Mouse (Mus musculus) urinary bladder, adult 2 months (tissue): ENCODE data around the gene Lrrtm3. TPM values are rescaled to one million over a fixed set of nuclear protein-coding genes. Genes with fewer than 3 reads are reported as not detected.

Experiments used
- DNase-seq: peaks from one replicate; pipeline ENCODE4 v3.0.0; 2022; ENCODE audit warnings: low spot score
- polyA plus RNA-seq: library from polyadenylated mRNA; depleted of rRNA; stranded (reverse); fragments of >200 nt; gene quantifications from 2 replicates; pipeline ENCODE4 v1.2.3, GENCODE M21; 2012

Lrrtm3 gene
- polyA plus RNA-seq, 1 experiment, result 1.8 TPM

DNA sequence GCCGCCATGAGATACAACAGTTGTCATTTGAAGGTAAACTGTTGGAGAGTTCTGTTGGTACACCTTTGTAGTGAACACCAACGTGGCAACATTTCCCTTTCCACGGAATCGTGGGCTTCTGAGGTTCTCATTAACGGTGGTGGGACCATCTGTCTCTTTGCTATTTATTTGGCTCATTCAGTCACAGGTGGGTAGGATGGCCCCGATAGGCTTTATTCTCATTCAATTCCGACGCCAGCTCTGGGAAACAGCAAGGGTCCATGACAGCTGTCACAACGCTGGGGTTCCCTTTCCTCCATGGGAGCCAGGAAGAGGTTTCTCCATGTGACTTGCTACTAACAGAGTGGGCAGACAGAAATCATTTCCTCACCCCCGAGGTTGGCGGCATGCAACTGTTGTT is 48.2 kb downstream of the Lrrtm3 start:
- no peak for DNase-seq

DNA sequence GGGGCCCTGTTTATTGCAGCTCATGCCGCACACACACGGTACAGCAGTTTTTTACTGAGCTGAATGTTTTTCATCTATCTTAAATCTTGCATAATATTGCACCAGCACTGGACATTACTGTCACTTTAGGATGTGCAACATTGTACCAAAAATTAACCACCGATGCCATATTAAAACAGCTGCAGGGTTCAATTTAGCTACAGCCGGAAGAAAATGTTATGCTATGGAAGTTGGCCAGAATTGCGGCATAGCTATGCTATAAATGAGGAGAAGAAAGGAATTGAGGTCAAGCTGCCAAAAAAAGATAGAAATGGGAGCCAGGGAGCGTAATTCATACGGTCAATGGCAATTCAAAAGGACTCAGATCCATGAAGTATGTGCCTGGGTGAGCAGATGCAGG is 48.9 kb downstream of the Lrrtm3 start:
- no peak for DNase-seq

DNA sequence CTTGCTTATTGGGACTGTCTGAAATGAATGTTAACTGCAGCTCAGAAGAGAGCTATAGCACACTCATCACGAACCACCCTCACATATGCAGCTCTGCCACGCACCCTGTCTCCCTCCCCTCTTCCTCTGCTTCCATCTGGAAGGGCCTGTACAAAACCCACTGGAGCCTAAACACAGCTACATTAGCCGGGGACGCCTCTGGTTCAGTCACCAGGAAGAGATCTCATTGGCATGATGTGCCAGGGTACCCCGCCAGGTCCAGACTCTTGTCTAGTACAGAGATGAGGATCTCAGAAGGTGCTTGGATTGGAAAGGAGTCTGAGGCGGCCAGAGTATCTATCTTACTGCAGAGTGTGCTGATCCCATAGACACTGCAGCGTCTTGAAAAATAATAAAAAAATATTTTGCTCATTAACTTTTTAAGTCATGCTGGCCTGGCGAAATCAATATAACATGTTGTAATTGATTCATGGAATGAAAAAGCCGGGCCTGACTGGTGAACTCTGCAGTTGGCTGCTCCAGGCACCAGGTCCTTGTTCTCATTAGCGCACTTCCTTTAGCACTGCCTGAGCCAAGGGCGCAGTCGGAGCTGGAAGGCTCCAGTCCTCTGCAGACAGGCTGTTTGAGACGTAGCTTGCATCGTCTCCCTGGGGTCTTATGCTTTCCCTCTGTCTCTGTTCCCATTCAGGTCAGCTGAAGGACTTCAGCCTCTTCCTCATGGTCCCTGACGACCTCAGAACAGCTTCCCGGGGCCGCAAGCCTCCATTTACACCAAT is 50.1 kb downstream of the Lrrtm3 start:
- no peak for DNase-seq

DNA sequence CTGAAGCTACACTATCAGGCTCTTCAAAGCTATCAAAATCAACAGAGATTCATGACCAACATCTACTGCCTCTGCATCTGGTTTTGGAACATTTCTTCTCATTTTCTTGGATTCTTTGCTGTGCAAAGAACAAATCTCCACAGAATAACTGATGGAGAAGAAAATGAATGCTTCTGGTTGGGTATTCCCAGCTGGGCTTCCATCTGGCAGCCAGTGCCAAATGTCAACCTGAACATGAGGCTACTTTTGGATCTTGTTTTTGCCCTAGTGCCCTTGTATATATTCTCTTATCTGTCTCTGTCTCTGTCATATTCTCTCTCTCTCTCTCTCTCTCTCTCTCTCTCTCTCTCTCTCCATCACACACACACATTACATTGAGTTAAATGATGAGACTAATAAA is 59.2 kb downstream of the Lrrtm3 start:
- DNase-seq, result no peak

DNA sequence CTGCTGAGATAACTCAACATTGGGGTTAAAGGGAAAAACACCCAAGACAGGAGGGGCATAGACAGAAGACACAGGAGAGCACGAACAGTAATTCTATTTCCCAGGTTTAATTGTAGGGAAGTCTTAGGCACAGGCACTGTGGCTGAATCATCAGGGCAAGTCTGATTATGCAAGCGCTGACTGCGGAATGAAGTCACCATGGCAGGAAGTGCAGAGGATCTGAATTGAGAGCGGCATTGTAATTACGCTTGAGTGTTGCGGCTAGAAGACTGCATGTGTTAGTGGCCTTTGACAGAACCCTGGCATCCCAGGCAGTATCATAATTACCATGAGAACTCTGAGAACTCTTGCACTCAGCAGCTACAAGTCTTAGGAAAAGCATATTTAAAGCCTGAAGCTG is 66.7 kb downstream of the Lrrtm3 start:
- no peak for DNase-seq

DNA sequence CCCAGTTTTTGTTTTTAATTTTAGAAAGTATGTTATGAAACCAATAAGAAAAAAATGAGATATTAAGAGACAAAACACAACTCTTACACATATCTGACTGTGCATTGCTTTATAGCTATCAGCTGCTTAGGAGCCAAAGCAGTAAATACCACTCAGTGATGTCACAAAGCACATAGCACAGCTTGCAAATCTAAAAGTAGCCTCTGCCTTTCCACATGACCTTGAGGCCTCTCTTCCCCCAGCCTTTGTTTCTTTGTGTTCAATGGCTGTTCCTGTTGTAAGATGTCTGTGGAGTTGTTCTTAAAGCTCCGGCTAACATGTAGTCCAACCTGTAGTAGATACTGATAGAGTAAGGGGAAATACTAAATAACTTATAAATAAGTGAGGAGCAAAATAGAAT is 69.7 kb downstream of the Lrrtm3 start:
- no peak for DNase-seq

DNA sequence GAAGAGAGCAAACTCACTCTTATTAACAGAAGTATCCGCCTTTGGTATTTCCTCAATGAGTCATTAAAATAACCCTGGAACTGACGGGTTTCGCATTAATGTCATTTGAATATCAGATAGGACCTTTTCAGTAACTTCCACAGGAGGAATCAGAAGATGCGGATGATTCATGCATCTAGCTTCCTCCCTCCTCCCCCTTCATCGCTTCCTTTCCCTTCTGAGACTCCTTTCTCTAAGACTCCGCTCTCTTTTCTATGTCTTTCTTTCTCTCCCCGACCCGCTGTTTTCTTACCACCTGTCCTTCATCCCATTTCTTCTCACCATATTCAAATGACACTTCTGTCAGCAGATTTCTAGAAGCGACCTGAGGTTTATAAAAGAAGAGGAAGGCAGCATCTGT is 88.1 kb downstream of the Lrrtm3 start:
- DNase-seq, result no peak

DNA sequence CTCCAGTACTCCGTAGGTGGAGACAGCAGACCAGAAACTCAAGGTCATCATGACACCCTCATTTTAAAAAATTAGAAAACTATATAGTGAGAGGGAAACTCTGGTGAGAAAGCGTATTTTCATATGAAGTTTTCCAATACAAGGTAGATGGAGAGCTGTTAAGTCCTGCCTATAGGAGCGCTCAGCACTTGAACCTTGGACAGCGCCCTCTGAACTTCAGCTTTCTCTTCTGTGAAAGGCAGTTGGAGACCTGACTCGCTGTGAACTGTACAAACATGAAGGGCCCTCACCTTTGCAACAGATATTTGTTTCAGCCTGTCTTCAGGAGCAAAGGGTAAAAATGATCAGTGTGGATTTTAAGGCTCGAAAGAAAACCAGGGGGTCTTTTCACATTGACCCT is 88.5 kb downstream of the Lrrtm3 start:
- DNase-seq, result no peak

DNA sequence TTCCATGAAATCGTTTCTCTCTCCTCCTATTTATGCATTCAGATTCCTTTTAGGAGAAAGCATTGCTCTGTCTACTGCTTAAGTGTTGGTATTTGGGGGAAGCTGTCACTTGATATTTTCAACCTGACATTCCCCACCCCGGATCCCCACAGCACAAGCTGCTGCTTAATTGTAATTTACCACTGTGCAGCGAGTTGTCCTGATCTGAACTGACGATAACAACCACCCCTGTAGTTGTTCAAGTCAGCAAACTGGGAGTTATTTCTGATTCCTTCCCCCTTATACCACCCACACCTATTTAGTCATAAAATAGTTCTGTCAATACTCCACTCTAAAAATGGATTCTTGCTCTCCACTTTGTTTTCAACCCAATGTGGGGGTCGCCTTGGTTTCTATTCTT is 95.8 kb downstream of the Lrrtm3 start:
- DNase-seq, result no peak

DNA sequence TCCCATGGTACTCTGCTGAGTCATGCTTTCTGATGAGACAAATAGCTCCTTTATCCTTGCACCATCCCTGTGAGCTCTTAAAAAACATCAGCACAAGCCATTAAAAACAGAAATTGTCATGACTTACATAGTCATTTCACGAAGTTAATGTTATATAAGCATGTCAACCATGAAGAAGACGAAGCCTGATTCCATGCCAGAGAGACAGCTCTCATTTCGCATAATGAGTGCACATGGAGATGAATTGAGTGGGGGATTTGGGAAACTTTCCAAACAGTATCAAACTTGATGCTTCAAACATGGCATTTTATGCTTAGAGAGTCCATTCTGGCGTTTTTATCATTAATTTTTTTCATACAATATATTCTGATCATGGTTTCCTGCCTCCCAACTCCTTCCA is 104.5 kb downstream of the Lrrtm3 start:
- DNase-seq, result no peak

DNA sequence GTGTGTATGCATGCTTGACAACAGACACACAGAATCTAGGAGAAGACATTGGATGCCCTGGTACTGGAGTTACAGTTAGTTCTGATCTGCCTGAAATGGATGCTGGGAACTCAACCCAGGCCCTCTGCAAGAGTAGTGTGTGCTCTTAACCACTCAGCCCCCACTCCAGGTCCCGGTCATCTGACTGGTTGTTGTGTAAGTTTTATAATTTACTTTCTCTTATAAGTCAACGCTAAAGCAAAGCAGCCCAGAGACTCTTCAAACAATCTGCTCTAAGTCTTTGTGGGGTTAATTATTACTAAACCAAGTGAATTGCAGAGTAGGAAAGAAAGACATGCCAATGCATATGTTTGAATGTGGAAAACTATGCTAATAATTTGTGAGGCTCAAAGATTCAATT is 110.7 kb downstream of the Lrrtm3 start:
- no peak for DNase-seq

DNA sequence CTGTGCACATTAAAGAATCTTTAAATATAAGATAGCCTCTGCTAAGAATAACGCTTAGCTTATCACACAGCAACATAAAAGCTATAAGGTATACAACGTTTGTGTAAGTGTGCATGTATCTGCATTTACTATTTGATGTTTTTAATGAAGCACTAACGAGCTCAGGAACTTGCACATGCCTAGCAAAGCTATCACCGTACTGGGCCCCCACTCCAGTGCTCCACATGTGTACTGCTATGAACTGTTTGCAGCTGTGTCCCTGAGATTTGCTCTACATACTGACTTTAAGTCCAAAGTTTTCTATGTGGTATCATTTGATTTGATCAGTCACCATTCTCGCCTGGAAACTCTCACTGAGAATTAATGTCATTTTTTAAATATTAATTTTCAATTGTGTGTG is 111.1 kb downstream of the Lrrtm3 start:
- no peak for DNase-seq

DNA sequence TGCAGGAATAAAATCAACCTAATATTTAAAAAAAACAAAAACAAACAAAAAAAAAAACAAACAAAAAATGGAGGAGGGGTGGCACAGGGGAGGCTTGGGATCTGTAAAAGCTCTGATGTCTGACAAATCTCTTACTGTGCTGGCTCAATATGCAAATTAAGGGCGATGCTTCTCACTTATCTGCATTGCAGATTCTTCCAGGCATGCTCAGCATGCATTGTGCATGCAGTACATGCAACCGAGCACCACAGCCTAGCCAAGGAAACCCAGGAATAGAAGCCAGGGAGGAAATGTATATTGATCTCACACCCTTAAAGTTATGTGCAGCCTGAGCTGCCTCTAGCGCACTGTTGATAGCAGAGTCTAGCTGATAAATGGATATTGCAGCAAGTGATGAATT is 111.5 kb downstream of the Lrrtm3 start:
- DNase-seq, result no peak

DNA sequence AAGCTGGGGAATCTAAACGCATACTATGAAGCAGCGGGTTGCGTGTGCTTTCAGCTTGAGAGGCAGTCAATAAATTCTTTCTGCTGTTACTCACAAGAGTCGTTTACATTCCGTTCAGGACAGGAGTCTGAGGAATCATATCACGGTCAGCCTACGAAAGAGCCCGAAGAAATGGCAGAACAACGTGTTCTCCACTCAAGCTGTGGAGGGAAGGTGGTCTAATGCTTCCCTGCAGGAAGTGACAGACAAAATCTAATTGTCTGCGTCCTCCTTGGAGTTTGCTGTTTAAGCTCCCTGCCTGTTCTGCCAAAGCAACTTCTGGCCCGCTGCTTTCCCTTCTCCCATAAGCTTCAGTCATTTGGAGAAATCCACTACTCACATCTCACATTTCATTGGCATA is 112.0 kb downstream of the Lrrtm3 start:
- no peak for DNase-seq

DNA sequence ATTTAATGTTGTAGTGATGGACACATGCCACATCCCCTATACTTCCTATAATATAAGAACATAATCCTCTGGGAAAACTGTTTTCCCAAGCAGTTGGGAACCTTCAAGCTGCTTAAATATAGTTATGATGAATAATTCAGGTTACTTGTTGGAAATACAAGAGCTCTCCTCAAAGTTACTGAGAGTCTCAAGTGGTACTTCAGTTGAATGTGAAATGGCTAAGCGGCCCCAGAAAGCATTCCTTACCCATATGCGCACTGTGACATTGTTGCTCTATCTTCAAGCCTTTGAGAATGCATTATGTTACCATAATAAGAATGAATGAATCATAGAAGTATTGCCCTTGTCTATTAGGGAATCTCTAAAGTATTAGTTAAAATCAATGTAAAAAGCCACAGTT is 117.8 kb downstream of the Lrrtm3 start:
- DNase-seq, result no peak

DNA sequence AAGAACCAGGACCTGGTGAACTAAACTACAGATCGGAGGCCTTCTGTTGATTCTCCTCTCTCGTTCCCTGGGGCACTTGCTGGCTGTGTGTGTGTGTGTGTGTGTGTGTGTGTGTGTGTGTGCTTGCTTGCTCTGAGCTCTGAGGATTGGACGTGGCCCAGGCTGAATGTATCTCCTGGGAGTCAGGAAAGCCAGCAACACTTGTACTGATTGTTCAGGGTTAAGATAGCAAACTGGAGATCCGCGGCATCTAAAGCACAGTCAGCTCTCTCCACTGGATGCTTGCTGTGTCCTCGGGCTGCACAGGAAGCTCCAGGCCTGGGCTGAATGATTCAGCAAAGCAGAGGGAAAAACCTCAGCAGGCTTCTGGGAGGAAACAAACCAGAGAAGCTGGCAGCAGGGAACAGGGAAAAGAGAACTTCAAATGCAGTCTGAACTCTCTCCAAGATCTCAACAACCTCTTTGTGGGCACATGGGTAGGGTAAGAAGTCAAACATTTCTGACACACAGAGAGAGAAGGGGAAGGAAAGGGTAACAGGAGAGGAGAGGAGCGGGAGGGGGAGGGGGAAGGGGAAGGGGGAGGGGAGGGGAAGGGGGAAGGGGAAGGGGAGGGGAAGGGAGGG is 135.7 kb downstream of the Lrrtm3 start:
- DNase-seq, result no peak

DNA sequence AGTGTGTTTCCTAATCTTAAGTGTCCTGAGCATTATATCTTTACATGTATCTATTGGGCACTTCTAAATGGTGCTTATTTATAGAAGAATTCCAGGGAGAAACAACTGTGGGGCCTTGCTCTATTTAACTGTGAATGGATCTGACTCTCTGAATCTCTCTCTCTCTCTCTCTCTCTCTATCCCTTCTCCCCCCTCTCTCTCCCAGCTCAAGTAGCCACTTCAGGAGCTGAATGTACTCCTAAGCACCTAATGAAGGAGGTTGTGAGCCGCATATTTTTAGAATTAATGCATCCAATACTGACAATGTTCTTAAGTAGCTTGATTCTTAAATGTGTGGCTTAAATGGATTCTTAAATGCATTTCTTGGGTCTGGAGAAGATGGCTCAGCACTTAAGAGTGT is 138.6 kb downstream of the Lrrtm3 start:
- no peak for DNase-seq

DNA sequence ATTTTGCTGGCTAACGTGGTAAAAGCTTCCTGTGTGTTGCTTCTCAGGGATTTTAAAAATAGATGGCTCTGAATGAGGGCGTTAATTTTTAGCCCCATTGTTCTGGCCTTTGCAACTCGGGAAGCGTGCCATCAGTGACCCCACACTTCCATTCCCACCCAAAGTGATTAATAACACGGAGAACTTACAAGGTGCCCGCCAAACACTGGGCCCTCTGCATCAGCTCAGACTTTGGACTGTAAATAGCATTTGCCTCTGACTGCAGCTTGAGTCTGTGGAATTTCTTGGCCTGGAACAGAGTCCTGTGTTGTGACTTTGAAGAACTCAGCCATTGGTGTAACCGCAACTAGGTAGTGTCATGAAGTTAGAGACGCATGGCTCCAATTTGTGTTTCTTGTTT is 139.2 kb downstream of the Lrrtm3 start:
- DNase-seq, result no peak

DNA sequence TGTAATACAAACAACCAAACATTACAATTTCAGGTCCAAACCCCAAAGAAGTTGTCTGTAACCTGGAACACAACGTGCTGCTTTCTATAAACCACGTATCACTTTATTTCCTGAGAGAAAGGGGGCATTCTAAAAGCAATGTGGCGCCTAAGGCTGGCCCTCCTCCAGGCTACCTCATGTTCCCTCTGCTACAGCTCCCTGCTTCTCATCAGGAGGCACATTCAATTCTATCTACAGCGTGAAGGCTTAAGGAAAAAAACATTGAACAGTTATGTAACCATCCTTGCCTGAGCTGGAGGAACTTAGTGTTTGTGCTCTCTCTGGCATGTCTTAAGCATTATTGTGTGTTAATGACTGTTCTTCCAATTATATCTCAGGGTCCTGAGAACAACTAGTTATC is 142.8 kb downstream of the Lrrtm3 start:
- DNase-seq, result no peak

DNA sequence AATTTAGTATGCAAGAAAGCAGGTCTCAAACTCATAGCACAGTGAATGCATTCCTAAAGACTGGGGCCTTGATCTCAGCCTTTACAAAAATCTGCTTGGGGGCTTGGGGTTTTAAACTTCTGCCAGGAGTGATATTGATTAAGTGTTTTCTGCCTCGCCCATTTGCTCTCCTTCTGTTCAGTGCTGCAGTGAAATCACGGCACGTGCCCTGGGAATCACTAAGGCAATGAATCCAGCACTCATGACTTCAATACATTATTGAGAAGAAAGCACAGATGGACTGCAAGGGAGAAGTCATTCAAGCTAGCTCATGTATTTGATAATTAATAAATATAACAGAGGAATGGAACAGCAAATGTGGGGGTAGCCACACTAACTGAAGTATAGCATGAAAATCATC is 144.5 kb downstream of the Lrrtm3 start:
- no peak for DNase-seq

DNA sequence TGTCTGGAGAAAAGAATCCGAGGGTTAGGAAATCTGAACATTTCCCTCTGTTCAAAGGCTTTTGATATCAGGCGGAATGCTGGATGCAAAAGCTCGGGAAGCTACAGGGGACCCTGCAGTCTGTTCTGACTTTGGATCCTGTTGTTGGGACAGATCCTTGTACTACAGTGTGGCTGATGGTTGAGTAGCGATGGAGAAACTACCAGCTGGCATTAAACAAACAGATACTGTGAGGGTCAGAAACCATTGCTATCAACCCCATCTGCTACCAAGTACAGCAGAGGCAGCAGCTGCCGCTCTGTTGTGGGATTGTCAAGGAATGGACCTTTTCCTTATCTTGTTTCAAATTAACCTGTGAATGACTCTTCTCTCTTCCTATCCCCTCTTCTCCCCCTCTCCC is 156.1 kb downstream of the Lrrtm3 start:
- DNase-seq, result no peak

DNA sequence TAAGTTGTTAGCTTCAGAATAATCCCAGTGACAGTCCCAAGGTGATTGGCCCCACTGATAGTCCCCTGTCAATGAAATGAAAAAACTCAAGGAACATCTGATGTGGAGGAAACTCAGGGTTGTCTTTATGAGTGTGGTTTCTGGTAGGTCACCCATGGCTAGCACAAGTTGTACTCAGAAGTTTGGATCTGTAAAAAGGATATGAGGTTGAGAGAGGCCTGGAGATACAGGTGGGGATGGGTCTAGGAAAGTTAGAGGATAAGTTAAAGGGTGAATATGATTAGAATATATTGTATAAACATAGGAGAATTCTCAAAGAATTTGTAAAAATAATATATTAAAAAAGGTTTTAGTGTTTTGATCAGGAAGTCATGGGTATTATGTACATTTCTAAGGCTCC is 162.7 kb downstream of the Lrrtm3 start, which contains the start of gene Gm10118:
Gene Gm10118, minus strand, starts transcription at position 101 of the 400 bp plus-strand sequence.
- DNase-seq, result no peak

DNA sequence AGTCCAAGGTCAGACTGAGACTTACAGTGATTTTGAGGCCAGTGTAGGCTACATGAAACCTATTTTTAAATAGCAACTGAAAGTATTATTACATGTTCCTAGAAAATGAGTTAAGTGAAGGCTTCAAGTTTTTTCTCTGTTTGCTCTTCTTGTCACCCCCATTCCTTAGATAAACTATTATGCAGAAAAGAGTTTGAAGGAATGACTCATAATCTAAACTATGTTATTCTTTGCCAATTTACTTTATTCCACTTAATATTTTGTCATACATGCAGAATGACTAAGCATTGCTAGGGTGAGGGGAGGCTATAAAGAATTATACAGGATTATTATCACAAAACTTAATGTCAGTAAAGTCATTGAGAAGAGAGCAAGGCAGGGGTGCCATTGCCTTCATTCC is 181.2 kb downstream of the Lrrtm3 start:
- DNase-seq, result no peak

DNA sequence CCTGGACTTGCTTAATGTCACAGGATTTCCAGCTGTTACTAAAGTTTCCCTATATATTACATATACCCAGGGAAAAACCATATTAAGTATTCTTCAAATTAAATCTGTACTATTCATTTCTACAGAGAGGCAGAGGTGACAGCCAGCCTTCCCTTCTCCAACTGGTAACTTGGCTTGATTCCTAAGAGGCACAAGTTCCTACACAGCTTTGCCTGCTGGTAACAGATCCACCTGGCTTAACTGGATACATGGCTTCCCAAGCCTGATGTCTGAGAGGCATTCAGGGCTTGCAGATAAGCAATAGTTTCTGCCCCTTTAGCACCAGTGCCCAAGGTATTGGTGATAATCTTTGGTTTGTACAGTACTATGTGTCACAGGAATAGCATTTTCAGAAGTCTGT is 190.2 kb downstream of the Lrrtm3 start:
- no peak for DNase-seq
